Mouse (Mus musculus) lung, postnatal 25 days (tissue): ENCODE measurements around the gene Atpaf1.
A peak's percentile ranks its signal among the peaks of the same experiment; 100 is the strongest.

ENCODE experiments used
- DNase-seq: peaks from one replicate; pipeline ENCODE4 v3.0.0; 2022; ENCODE audit warnings: low spot score

Atpaf1 gene

DNA sequence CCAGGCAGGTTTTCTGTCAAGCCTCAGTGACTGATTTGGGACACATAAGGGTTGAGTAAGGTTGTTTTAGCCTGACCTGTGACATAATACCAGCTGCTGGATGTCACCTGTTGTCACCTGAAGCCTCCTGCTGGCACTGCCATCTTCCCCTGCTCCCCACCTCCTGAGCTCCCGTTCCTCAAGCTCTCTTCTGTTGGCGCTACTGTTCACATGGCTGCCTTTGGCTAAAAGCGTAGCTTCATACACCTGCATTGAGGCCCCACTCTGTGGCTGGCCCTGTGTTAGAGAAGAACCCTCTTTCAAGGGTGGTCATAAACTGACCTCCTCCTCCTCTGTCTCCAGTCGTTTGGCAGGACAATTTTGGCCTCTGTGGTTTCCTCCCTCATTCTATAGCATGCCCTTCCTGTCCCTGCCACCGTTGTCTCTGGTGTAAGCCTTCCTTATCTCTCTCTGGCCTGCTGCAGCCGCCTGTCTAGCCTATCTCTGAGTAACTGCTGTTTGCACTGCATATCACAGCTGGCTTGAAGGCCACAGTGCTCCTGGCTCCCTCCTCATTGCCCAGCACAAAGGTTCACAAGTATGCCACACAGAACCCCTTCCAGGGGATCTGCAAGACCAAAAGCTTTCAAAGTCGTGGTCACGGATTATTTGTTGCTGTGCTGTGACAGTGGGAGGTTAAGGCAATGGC, 64.5 kb downstream of the Atpaf1 start:
- no peak for DNase-seq

DNA sequence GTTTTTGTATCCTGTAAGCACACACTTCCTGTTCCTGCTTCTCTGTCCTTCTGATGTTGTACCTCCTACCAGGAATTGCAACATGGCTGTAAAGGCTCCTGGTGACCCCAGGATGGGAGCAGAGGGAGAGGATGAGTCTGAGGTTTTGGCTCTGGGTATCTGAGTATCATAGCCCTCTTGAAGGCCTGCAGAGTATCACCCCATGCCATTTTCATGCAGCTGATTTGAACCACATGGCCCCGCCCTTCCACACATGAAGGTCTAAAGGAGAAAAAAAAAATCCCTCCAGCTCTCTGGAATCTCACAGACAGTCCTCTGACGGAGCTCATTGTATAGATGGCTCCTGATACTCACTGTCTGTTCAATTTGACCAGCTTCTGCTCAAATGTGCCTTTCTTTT, 65.5 kb downstream of the Atpaf1 start:
- peak; percentile 18 for DNase-seq

DNA sequence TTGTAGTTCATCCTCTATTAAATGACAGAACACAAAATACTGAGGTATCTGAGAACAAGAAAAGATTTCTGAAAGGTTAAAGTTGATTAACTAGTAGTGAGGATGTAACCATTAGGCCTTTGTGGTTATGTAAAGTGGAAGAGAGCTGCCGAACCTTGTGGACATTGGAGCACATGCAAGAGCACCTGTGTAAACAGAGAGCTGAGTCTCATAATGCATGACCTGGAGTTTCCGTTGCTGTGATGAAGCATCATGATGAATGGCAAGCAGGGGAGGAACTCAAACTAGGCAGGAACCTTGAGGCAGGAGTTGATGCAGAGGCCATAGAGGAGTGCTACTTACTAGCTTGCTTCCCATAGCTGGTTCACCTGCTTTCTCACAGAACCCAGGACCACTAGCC, 66.0 kb downstream of the Atpaf1 start:
- no peak for DNase-seq

DNA sequence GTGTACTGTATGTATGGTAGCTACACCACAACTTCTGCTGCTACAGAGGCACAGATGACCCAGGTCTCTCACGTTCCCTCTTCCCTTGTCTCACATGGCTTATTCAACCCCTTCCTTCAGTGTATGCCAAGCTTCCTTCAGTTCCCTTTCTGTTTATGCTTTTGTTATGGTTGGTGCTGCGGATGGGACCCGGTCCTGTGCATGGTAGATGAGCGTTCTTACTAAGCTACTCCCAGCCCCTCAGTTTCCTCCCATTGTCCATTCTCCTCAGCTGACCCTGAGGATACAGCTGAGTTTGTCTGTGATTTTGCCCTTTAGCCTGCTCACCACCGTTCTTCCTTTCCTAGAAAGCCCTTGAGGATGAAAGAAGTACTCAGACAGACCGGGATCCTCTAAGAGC, 67.0 kb downstream of the Atpaf1 start:
- DNase-seq = peak; percentile 66

DNA sequence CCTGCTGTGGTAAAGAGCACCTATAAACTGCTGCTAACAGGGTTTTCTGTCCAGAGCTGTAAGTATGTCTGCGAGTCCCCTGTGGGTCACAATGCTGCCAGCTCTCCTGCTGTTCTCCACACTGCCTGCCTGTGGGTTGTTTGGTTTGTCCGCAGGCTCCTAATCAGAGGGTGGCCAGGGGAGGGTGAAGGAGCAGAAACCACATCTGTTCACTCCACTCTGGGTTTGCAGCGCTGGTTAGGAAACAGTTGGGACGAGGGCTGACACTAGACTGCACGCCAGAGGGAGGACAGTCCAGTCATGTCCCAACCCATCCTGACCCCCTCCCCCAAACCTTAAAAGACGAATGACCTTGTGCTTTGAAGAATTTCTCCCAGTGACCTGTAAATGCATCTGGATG, 70.5 kb downstream of the Atpaf1 start:
- no peak for DNase-seq

DNA sequence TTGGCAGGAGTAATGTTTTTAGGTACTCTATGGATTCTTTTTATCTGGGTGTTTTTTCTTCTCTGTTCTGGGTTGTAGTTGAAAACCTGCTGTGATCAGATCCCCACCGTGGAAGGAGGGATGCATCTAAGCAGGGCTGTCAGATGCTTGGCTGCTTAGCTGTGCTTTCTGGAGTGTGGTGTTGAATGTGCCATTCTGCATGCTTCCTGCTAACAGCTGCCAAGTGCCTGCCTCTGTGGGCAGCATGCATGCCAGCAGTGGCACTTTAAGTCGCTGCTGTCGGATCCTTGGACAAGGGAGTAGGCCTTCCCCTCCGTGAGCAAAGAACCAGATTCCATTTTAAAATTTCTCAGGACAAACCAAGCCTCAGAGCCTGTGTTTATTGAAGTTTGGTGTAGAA, 71.0 kb downstream of the Atpaf1 start:
- DNase-seq = no peak

DNA sequence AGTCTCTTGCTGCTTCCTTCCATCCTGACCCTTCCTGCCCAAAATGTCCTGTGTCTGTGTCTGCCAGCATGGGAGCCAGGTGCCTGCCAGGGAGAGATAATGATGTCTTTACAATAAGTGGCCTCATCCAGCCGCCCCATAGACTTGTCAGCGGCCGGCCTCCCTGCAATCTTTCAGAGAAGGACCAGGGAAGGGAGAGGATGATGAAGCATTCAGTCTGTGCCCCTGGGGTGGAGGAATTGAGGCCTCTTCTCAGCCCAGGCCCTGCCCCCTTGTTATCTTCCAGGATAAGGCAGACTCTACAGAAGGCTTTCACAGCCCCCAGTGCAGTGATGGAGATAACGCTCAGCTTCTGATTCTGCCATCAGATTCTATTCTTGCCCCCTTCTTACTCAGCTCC, 71.7 kb downstream of the Atpaf1 start:
- no peak for DNase-seq

DNA sequence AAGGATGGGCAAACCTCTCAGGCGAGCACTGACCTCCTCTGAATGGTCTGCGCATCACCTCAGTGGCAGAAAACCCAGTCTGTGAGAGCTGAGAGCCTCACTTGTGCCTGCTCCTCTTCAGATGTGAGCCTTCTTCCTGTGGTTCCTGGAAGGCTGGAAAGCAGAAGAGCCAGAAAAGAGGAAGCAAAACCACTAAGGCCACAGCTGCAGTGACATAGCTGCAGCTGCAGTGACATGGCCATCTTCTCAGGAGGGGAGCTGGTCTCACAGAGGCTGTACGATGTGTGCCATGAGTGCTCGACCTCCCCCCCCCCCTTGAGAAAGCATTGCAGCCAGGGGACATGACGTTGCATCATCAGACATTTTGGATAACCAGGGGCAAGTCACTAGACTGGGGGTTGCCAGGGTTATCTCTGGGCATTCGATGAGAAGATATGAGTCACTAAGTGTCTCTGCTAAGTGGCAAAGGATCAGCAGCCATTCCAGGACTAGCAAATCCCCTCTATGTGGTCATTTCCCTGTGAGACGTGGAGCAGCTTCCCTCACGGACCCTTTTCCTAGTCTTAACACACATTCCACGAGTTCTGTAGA, 72.8 kb downstream of the Atpaf1 start:
- DNase-seq = peak; percentile 22

DNA sequence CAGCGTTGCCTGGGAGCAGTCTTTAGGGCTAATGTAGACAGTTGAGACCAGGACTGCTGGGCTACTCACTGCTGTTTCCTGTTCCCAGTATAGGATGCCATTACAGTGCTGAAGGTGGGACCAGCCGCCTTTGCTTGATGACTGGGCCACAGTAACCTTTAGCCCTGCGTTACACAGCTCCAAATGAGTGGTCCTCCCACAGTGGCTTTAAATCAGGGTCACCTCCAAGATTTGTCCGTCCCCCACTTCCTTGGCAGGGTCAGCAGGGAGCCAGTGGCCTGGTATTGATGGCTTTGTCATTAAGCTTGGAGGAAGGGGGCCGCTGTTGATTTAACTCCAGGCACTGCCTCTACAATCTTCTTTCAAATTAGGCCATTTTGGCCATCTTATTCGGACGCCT, 78.7 kb downstream of the Atpaf1 start:
- DNase-seq = no peak

DNA sequence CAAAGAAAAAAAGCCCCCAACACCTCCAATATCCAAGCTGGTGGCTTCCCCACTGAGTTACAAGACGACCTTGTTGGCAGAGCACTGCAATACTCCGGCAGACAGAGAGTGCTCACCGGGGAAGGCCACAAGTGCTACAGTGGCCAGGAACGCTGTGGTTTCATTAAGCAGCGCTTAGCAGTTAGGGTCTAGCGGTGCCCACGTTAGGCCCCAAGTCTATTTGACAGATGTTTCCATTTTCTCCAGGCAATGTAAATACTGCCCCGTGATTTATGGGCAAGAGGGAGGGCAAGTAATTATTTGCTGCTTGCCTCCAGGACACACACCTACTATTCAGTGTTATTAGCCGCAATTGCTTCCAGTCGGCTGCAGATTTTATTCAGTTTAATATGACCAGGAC, 79.3 kb downstream of the Atpaf1 start:
- DNase-seq = no peak
